In genomic region chr16:38110575-38110974, GRCm38 (mm10) we compare ENCODE assay signal across 37 mouse cellular contexts. TPM values are rescaled to one million over a fixed set of nuclear protein-coding genes. Genes with fewer than 3 reads are reported as not detected.
DNase-seq lines count a peak whose midpoint lies in the region; ATAC-seq and TF ChIP-seq lines count a peak whose summit lies in the region.
"Had no signal": no experiment of that assay in that cellular context is flagged by ENCODE, and none has a peak within 500 bp of the region (broad histone marks: within the 10 kb centered on the region; RNA-seq: fewer than 3 reads in every experiment).

No protein-coding gene starts in this region.

- no peak for TF ChIP-seq RAD21 in MEL (IDR thresholded peaks at IDR 0.05; ENCODE audit: low read depth, low read length)

- no peak overlapping the region for H3K4me3 ChIP-seq in gastrocnemius, adult 2 months
- H3K4me3 ChIP-seq in MEL (ENCODE audit: control insufficient read depth in 1 of 2, insufficient read depth in 1 of 2, low read depth in 2 of 2, low read length in 2 of 2) = no peak overlapping the region
- H3K4me3 ChIP-seq: erythroblast, embryonic 14.5 days; forebrain, embryonic 12.5 days; heart, adult 2 months; heart, embryonic 13.5 days; hindbrain, embryonic 12.5 days; intestine, embryonic 15.5 days; liver, embryonic 12.5 days; midbrain, embryonic 13.5 days; neural tube, embryonic 15.5 days had no signal

- H3K79me2 ChIP-seq in MEL (ENCODE audit: control insufficient read depth, insufficient read depth, low read length, poor library complexity) = peaks cover 45% of the 10 kb centered on the region

- ATAC-seq in granulocyte monocyte progenitor cell, adult 5-6 weeks (replicated peaks; ENCODE audit: poor library complexity, severe bottlenecking) = peak; percentile 67
- ATAC-seq: forebrain, postnatal 0 days; hindbrain, postnatal 0 days; intestine, embryonic 15.5 days; liver, embryonic 12.5 days; liver, postnatal 0 days; midbrain, embryonic 13.5 days; Patski had no signal

- H3K9ac ChIP-seq in MEL (ENCODE audit: control insufficient read depth, low read depth, low read length, poor library complexity, severe bottlenecking) = no peak overlapping the region
- H3K9ac ChIP-seq: forebrain, embryonic 12.5 days; forebrain, postnatal 0 days; heart, embryonic 13.5 days; hindbrain, embryonic 12.5 days; intestine, embryonic 15.5 days; liver, embryonic 12.5 days; liver, postnatal 0 days; midbrain, embryonic 13.5 days; neural tube, embryonic 15.5 days had no signal

- intact Hi-C loops in gastrocnemius, adult 2 months (cut with DNase I) = no loop called here

- H3K9me3 ChIP-seq in MEL (replicated peaks; ENCODE audit: insufficient read depth, low read length) = no peaks in the 10 kb centered on the region
- H3K9me3 ChIP-seq: forebrain, embryonic 12.5 days; heart, embryonic 13.5 days; hindbrain, embryonic 12.5 days; intestine, embryonic 15.5 days; liver, embryonic 12.5 days; megakaryocyte, embryonic 14.5 days; midbrain, embryonic 13.5 days; neural tube, embryonic 15.5 days had no signal

- TF ChIP-seq CTCF in gastrocnemius, adult 2 months (IDR thresholded peaks at IDR 0.05) = no peak
- TF ChIP-seq CTCF in MEL (IDR thresholded peaks at IDR 0.05 in 2 of 3, conservative IDR thresholded peaks at IDR 0.05 in 1 of 3; ENCODE audit: control insufficient read depth in 1 of 3, insufficient read depth in 1 of 3, low read depth in 2 of 3, low read length in 3 of 3, poor library complexity in 1 of 3, severe bottlenecking in 1 of 3) = no peak

- H3K27me3 ChIP-seq in MEL (ENCODE audit: control insufficient read depth in 1 of 2, insufficient read depth in 2 of 2, low read length in 2 of 2) = no peaks in the 10 kb centered on the region
- H3K27me3 ChIP-seq: forebrain, embryonic 12.5 days; heart, embryonic 13.5 days; hindbrain, embryonic 12.5 days; intestine, embryonic 15.5 days; liver, embryonic 12.5 days; megakaryocyte, embryonic 14.5 days; midbrain, embryonic 13.5 days; neural tube, embryonic 15.5 days; Patski had no signal

- H3K36me3 ChIP-seq in MEL (ENCODE audit: control insufficient read depth in 1 of 2, insufficient read depth in 2 of 2, low read length in 2 of 2) = peaks cover 5 to 10% of the 10 kb centered on the region in 2 experiments
- H3K36me3 ChIP-seq: neural tube, embryonic 15.5 days had no signal

- H3K27ac ChIP-seq in gastrocnemius, adult 2 months = peak overlapping the region; percentile 24; the same call in 1 of the 2 replicates
- no peak overlapping the region for H3K27ac ChIP-seq in MEL (ENCODE audit: control insufficient read depth, low read depth, low read length)
- H3K27ac ChIP-seq: forebrain, embryonic 12.5 days; heart, adult 2 months; hindbrain, embryonic 12.5 days; hindbrain, postnatal 0 days; intestine, embryonic 15.5 days; liver, embryonic 12.5 days; midbrain, embryonic 13.5 days; neural tube, embryonic 15.5 days had no signal

- TF ChIP-seq EP300 in MEL (IDR thresholded peaks at IDR 0.05; ENCODE audit: low read depth in 1 of 2, low read length in 2 of 2) = no peak

- TF ChIP-seq POLR2A in MEL (IDR thresholded peaks at IDR 0.05; ENCODE audit: control insufficient read depth in 1 of 2, insufficient read depth in 1 of 2, low read depth in 1 of 2, low read length in 2 of 2, poor library complexity in 1 of 2) = no peak

- peaks cover 7 to 8% of the 10 kb centered on the region in 2 experiments for H3K4me1 ChIP-seq in MEL (ENCODE audit: control insufficient read depth in 1 of 2, insufficient read depth in 2 of 2, low read length in 2 of 2)
- H3K4me1 ChIP-seq: hindbrain, embryonic 12.5 days had no signal

- no peak for DNase-seq in gastrocnemius, adult 2 months
- no peak for DNase-seq in gastrocnemius, adult 18-20 months (ENCODE audit: low spot score)
- DNase-seq in 416B (ENCODE audit: low read depth) (peak; percentile 90), MEL (ENCODE audit: low read depth, low spot score) (no peak)
- no peak for DNase-seq in cerebellum, postnatal 4 days (ENCODE audit: low spot score in 2 of 2)
- no peak for DNase-seq in kidney, adult 18-20 months
- DNase-seq in urinary bladder, postnatal 10 days (ENCODE audit: low spot score) = no peak
- DNase-seq: adrenal gland, adult 8-10 months; cerebellum, adult 11 months; cerebellum, adult 9-10 months; cerebellum, postnatal 36 days; forebrain, postnatal 0 days; gastrocnemius, postnatal 25 days; heart, adult 2 months; heart, postnatal 14 days; kidney, adult 8-10 months; kidney, postnatal 10 days; layer of hippocampus, postnatal 36 days; left cerebral cortex, postnatal 4 days; liver, postnatal 0 days; lung, postnatal 14 days; right cerebral cortex, postnatal 25 days; spleen, adult 18-20 months; thymus, adult 18-20 months; thymus, postnatal 36 days had no signal

TF ChIP-seq in MEL, 35 proteins besides CTCF, POLR2A, EP300 and RAD21:
- TF ChIP-seq MYC (IDR thresholded peaks at IDR 0.05; ENCODE audit: low read depth, low read length) = 0 out of 2 replicates have a peak, but pooled peaks have one; percentile 44
- TF ChIP-seq MAX (IDR thresholded peaks at IDR 0.05; ENCODE audit: low read length) = 0 out of 2 replicates have a peak, but pooled peaks have one; percentile 21
- no peak for TF ChIP-seq MEF2A (IDR thresholded peaks at IDR 0.05; ENCODE audit: extremely low read depth, insufficient replicate concordance, low read depth, low read length, poor library complexity, severe bottlenecking)

RNA-seq across cellular contexts. Expression of gene Gsk3b, which starts 21.8 kb away (rescaled TPM):
- total RNA-seq in gastrocnemius, adult 2 months (2021) = 10 to 100 TPM; 60.7 to 67.3 TPM
- 10 to 100 TPM; 58.8 to 66.5 TPM for total RNA-seq in gastrocnemius, adult 18-20 months (2021)
- 8.8 and 10.3 TPM in 2 replicates for total RNA-seq in MEL (2012; rRNA removed)
- polyA plus RNA-seq in MEL (2012; ENCODE audit: insufficient read depth in 1 of 2, insufficient read length in 2 of 2, low read depth in 1 of 2, low replicate concordance in 2 of 2, missing spikeins in 1 of 2) = 10 to 100 TPM in 1 of 2 experiments, not detected in 1; 20.1 TPM
- 46.8 and 50.9 TPM in 2 replicates for total RNA-seq in granulocyte monocyte progenitor cell, adult 5-6 weeks (2014; fragmentation: Nextera tagmentation)
- total RNA-seq in granulocyte monocyte progenitor cell, adult 5-6 weeks (2017) = 20.0 and 25.5 TPM in 2 replicates
